13 mouse cellular contexts compared by ENCODE assay signal in the genomic region with DNA sequence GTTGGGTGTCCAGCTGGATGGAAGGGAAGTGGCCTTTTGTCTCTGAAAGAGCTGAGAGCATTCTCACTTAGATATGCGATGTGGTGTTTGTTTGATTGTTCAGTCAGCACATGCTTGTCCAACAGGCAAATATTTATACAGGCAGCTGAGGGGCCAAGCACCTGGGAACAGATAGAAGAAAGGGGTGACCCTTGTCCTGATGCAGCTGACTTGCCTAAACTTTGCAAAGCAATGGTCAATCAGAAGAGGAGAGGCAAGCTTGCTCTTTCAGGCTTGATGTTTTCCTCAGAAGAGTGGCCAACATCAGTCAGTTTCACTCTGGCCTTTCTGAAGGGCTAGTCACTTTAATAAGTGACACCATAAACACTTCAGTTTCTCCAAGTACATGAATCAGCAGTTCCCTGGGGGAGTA.
DNase-seq lines count a peak whose midpoint lies in the region; ATAC-seq and TF ChIP-seq lines count a peak whose summit lies in the region.
"Had no signal": no experiment of that assay in that cellular context is flagged by ENCODE, and none has a peak within 500 bp of the region (broad histone marks: within the 10 kb centered on the region; RNA-seq: fewer than 3 reads in every experiment).

No protein-coding gene starts in this region.

- peak; percentile 38 for DNase-seq in heart, embryonic 10.5 days (ENCODE audit: low spot score)
- peak; percentile 73 for DNase-seq in liver, adult 2 months (ENCODE audit: extremely low read depth, low read depth, low spot score)
- DNase-seq in liver = no peak
- peak; percentile 42 for DNase-seq in lung, postnatal 36 days
- DNase-seq in left cerebral cortex, postnatal 4 days = no peak
- no peak for DNase-seq in adipocyte (ENCODE audit: low spot score)
- DNase-seq: B cell, adult 2 months; cerebellum, adult 11 months; thymus, adult 2 months had no signal

- 47% methylated on average over 1 of the region's 1 CpGs for WGBS in heart, embryonic 10.5 days
- WGBS in heart, embryonic 11.5 days (ENCODE audit: insufficient replicate concordance) = 53% methylated on average over 1 of the region's 1 CpGs
- 10% methylated on average over 1 of the region's 1 CpGs for WGBS in liver, adult 2 months
- 74% methylated on average over 1 of the region's 1 CpGs for WGBS in limb, embryonic 12.5 days

- 0 out of 2 replicates have a peak overlapping the region, but pooled peaks have one; percentile 16 for H3K27ac ChIP-seq in heart, embryonic 10.5 days
- H3K27ac ChIP-seq in heart, embryonic 11.5 days (ENCODE audit: low read depth, low read length) = no peak overlapping the region
- H3K27ac ChIP-seq in liver, adult 2 months (replicated peaks; ENCODE audit: insufficient read depth, low read depth, low read length) = no peak overlapping the region
- 0 out of 2 replicates have a peak overlapping the region, but pooled peaks have one; percentile 51 for H3K27ac ChIP-seq in limb, embryonic 12.5 days

- H3K4me2 ChIP-seq in heart, embryonic 11.5 days = no peak overlapping the region
- no peak overlapping the region for H3K4me2 ChIP-seq in limb, embryonic 12.5 days

- intact Hi-C loops in left cerebral cortex, postnatal 4 days (cut with DNase I) = no loop called here

- H3K9me3 ChIP-seq in heart, embryonic 10.5 days = no peaks in the 10 kb centered on the region
- H3K9me3 ChIP-seq in heart, embryonic 11.5 days (replicated peaks; ENCODE audit: control insufficient read depth, low read length) = no peaks in the 10 kb centered on the region
- H3K9me3 ChIP-seq in limb, embryonic 12.5 days = no peaks in the 10 kb centered on the region

- H3K36me3 ChIP-seq in heart, embryonic 10.5 days = no peaks in the 10 kb centered on the region
- H3K36me3 ChIP-seq in heart, embryonic 11.5 days (ENCODE audit: control insufficient read depth, insufficient read depth, low read length) = no peaks in the 10 kb centered on the region
- no peaks in the 10 kb centered on the region for H3K36me3 ChIP-seq in liver, adult 2 months (ENCODE audit: control insufficient read depth, insufficient read depth, low read length)
- H3K36me3 ChIP-seq in limb, embryonic 12.5 days = no peaks in the 10 kb centered on the region
- H3K36me3 ChIP-seq: G1E had no signal

- no peak for ATAC-seq in heart, embryonic 11.5 days (replicated peaks; ENCODE audit: insufficient number of reproducible peaks, low FRiP score, low TSS enrichment)
- no peak for ATAC-seq in limb, embryonic 12.5 days (ENCODE audit: insufficient number of reproducible peaks, insufficient read depth, low FRiP score, low TSS enrichment, low read depth)

- TF ChIP-seq CTCF in liver, adult 2 months (IDR thresholded peaks at IDR 0.05; ENCODE audit: low read depth, low read length) = no peak

- H3K4me3 ChIP-seq in heart, embryonic 10.5 days = no peak overlapping the region
- no peak overlapping the region for H3K4me3 ChIP-seq in heart, embryonic 11.5 days (ENCODE audit: low read depth, low read length)
- no peak overlapping the region for H3K4me3 ChIP-seq in liver, adult 2 months (ENCODE audit: insufficient read depth, low read depth, low read length)
- no peak overlapping the region for H3K4me3 ChIP-seq in limb, embryonic 12.5 days (replicated peaks)
- H3K4me3 ChIP-seq: erythroblast, embryonic 14.5 days had no signal

- H3K79me2 ChIP-seq in liver, adult 2 months (ENCODE audit: control insufficient read depth, insufficient read depth, low read length) = no peaks in the 10 kb centered on the region

- H3K9ac ChIP-seq in heart, embryonic 11.5 days (ENCODE audit: low read depth, low read length) = no peak overlapping the region
- H3K9ac ChIP-seq in liver, adult 2 months (ENCODE audit: low read depth, low read length) = no peak overlapping the region
- no peak overlapping the region for H3K9ac ChIP-seq in limb, embryonic 12.5 days (replicated peaks)

- no peak for TF ChIP-seq POLR2A in liver, adult 2 months (IDR thresholded peaks at IDR 0.05; ENCODE audit: extremely low read depth, insufficient read depth, low read length)

- peaks cover 44% of the 10 kb centered on the region for H3K4me1 ChIP-seq in heart, embryonic 10.5 days
- peaks cover 6% of the 10 kb centered on the region; the same call in 1 of the 2 replicates for H3K4me1 ChIP-seq in heart, embryonic 11.5 days (ENCODE audit: control insufficient read depth, insufficient read depth, low read length)
- H3K4me1 ChIP-seq in liver, adult 2 months (ENCODE audit: control insufficient read depth, insufficient read depth, low read length) = peaks cover 11% of the 10 kb centered on the region
- H3K4me1 ChIP-seq in limb, embryonic 12.5 days (replicated peaks) = peaks cover 53% of the 10 kb centered on the region

- no peaks in the 10 kb centered on the region for H3K27me3 ChIP-seq in heart, embryonic 10.5 days (ENCODE audit: insufficient read depth, poor library complexity, severe bottlenecking)
- no peaks in the 10 kb centered on the region for H3K27me3 ChIP-seq in heart, embryonic 11.5 days (ENCODE audit: control insufficient read depth, insufficient read depth, low read length)
- no peaks in the 10 kb centered on the region for H3K27me3 ChIP-seq in liver, adult 2 months (ENCODE audit: control insufficient read depth, insufficient read depth, low read length)
- H3K27me3 ChIP-seq in limb, embryonic 12.5 days = no peaks in the 10 kb centered on the region

Comparison
In these comparisons a context has a peak if more than half of its experiments do, and no peak if none do; other contexts are left out.
1. DNase-seq: peak in heart, embryonic 10.5 days (single experiment), liver, adult 2 months (single experiment) and lung, postnatal 36 days (single experiment); none in liver (single experiment), left cerebral cortex, postnatal 4 days (single experiment) and adipocyte (single experiment).
2. H3K27ac ChIP-seq: peak in heart, embryonic 10.5 days (single experiment) and limb, embryonic 12.5 days (single experiment); none in heart, embryonic 11.5 days (single experiment) and liver, adult 2 months (single experiment).